Mouse (Mus musculus) forebrain, embryonic 10.5 days (tissue): ENCODE data around the gene Shroom3. TPM values are rescaled to one million over a fixed set of nuclear protein-coding genes. Genes with fewer than 3 reads are reported as not detected.
"Not testable (repeated sequence)": the region's sequence is repeated elsewhere in the genome, so short reads cannot be mapped to it uniquely, and the experiment has no call there.

Experiments
- DNase-seq: peaks from one replicate; pipeline ENCODE4 v3.0.0-alpha.2; 2017; ENCODE audit warnings: low spot score; ENCODE audit errors: extremely low spot score
- H3K27ac ChIP-seq: fragments of 300-500 bp; sonication (generic); 2 replicates; pipeline ENCODE4 v1.5.1; 2016; ENCODE audit warnings: mild to moderate bottlenecking
- H3K27me3 ChIP-seq: fragments of 300-500 bp; sonication (generic); 2 replicates; pipeline ENCODE4 v1.6.1; 2016; ENCODE audit warnings: mild to moderate bottlenecking; ENCODE audit not compliant: poor library complexity, severe bottlenecking
- H3K36me3 ChIP-seq: fragments of 300-500 bp; sonication (generic); replicated peaks from 2 replicates; pipeline ENCODE4 v1.6.1; 2016; ENCODE audit warnings: mild to moderate bottlenecking, moderate library complexity
- H3K4me1 ChIP-seq: fragments of 300-500 bp; sonication (generic); 2 replicates; pipeline ENCODE4 v1.6.1; 2016
- H3K4me3 ChIP-seq: fragments of 300-500 bp; sonication (generic); 2 replicates; pipeline ENCODE4 v1.5.1; 2016; ENCODE audit warnings: mild to moderate bottlenecking, moderate library complexity
- H3K9me3 ChIP-seq: fragments of 300-500 bp; sonication (generic); 2 replicates; pipeline ENCODE4 v1.6.1; 2016; ENCODE audit warnings: mild to moderate bottlenecking, moderate library complexity
- WGBS: fragments of 180-500 bp; shearing (Covaris S2); methylation state at CpG from one replicate; pipeline ENCODE4 v1.1.7; 2016; 5-methylcytosine and 5-hydroxymethylcytosine counted together
- polyA plus RNA-seq: library from polyadenylated mRNA; unstranded; fragments of >200 nt; fragmentation: Nextera tagmentation; extraction: Ambion mirVana; gene quantifications from 2 replicates; pipeline ENCODE4 v1.2.1, GENCODE M21; 2016

Gene Shroom3
- polyA plus RNA-seq, 1 experiment from 2014 or later, result 8.1 TPM

- Histone ChIP-seq H3K4me3 (peak overlapping the region; percentile 88), H3K27ac (peak overlapping the region; percentile 74; the same call in 1 of the 2 replicates), H3K27me3 (no peaks in the 10 kb centered on the region), H3K36me3 (peaks cover 12% of the 10 kb centered on the region), H3K4me1 (peaks cover 86% of the 10 kb centered on the region), H3K9me3 (no peaks in the 10 kb centered on the region)
- DNase-seq, result no peak
- WGBS, result 63% methylated on average over 5 of the region's 5 CpGs
Measured at GRCm38 (mm10) chr5:92900470-92900869, 217.2 kb downstream of the Shroom3 start.

- no peak overlapping the region for H3K27ac ChIP-seq
Measured at GRCm38 (mm10) chr5:92901870-92902269, 218.6 kb downstream of the Shroom3 start.

GRCm38 (mm10) chr5:92905146-92905545 is 221.9 kb downstream of the Shroom3 start:
- peak overlapping the region; percentile 32; the same call in 1 of the 2 replicates for H3K4me3 ChIP-seq
- WGBS, result 41% methylated on average over 9 of the region's 9 CpGs
- peak overlapping the region; percentile 87 for H3K27ac ChIP-seq
- H3K4me1 ChIP-seq, result peaks cover 69% of the 10 kb centered on the region
- H3K27me3 ChIP-seq, result no peaks in the 10 kb centered on the region
- DNase-seq, result no peak
- H3K9me3 ChIP-seq, result peaks cover 15% of the 10 kb centered on the region
- H3K36me3 ChIP-seq, result peaks cover 39% of the 10 kb centered on the region

More at GRCm38 (mm10) chr5:92901870-92902269, 218.6 kb downstream of the Shroom3 start:
- DNase-seq, result no peak
- 74% methylated on average over 7 of the region's 7 CpGs for WGBS
- Histone ChIP-seq H3K36me3 (peaks cover 12% of the 10 kb centered on the region), H3K4me1 (peaks cover 88% of the 10 kb centered on the region), H3K4me3 (no peak overlapping the region), H3K27me3 (no peaks in the 10 kb centered on the region), H3K9me3 (no peaks in the 10 kb centered on the region)

DNA sequence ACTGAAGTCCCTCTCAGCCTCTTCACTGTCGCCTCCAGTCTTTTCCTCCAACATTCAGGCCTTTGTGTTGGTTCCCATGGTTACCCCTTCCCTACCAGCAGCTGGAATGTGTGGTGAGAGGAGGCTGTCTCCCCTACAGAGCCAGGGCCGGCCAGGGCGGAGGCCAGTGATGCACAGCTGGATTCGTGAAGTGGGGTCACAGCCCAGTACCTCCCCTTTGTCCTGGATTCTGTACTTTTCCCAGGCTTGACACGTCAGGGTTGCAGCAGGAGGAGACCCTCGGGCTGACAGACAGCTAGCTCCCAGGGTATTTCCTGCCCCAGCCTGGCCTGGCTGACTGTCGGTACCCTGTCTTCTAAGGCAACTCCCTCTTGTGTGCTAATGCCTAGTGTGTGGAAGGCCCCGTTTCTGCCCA is 222.4 kb downstream of the Shroom3 start:
- peak overlapping the region; percentile 87 for H3K27ac ChIP-seq
- 5% methylated on average over 8 of the region's 8 CpGs for WGBS

GRCm38 (mm10) chr5:92908227-92908626 is 225.0 kb downstream of the Shroom3 start:
- no peaks in the 10 kb centered on the region for H3K27me3 ChIP-seq
- no peak for DNase-seq
- H3K4me1 ChIP-seq, result peaks cover 60% of the 10 kb centered on the region
- 93% methylated on average over 4 of the region's 4 CpGs for WGBS
- H3K4me3 ChIP-seq, result no peak overlapping the region
- no peak overlapping the region for H3K27ac ChIP-seq
- H3K36me3 ChIP-seq, result peaks cover 58% of the 10 kb centered on the region
- H3K9me3 ChIP-seq, result peaks cover 15% of the 10 kb centered on the region

More for the DNA sequence above, 222.4 kb downstream of the Shroom3 start:
- peaks cover 65% of the 10 kb centered on the region for H3K4me1 ChIP-seq
- peak; percentile 90 for DNase-seq
- H3K36me3 ChIP-seq, result peaks cover 43% of the 10 kb centered on the region
- no peaks in the 10 kb centered on the region for H3K27me3 ChIP-seq
- peak overlapping the region; percentile 32 for H3K4me3 ChIP-seq
- H3K9me3 ChIP-seq, result peaks cover 15% of the 10 kb centered on the region

DNA sequence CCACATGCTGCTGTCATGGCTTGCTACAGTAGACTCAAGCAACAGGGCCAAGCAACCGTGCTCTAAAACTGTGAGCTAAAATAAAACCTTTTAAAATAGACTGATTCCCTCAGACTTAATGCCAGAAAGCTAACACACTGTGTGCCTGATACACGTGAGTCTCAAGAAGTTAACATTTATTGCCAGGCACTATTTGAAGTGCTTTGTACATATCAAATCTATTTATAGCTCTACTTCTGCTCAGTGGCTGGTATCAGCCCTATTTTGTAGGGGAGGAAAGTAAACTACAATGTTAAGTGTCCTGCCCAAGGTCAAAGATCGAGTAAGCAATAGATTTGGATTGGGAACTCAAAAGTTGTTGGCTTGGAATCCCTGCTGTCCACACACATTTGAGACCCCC is 227.6 kb downstream of the Shroom3 start:
- peaks cover 15% of the 10 kb centered on the region for H3K9me3 ChIP-seq
- peaks cover 55% of the 10 kb centered on the region for H3K36me3 ChIP-seq
- H3K4me3 ChIP-seq, result no peak overlapping the region
- H3K27me3 ChIP-seq, result no peaks in the 10 kb centered on the region
- H3K4me1 ChIP-seq, result peaks cover 60% of the 10 kb centered on the region
- WGBS, result 95% methylated on average over 3 of the region's 3 CpGs
- no peak for DNase-seq
- H3K27ac ChIP-seq, result no peak overlapping the region

- WGBS, result 34% methylated on average over 10 of the region's 10 CpGs
- H3K27ac ChIP-seq, result 0 out of 2 replicates have a peak overlapping the region, but pooled peaks have one; percentile 13
- DNase-seq, result peak; percentile 52
- peaks cover 36% of the 10 kb centered on the region for H3K36me3 ChIP-seq
- no peaks in the 10 kb centered on the region for H3K9me3 ChIP-seq
- no peak overlapping the region for H3K4me3 ChIP-seq
- H3K27me3 ChIP-seq, result no peaks in the 10 kb centered on the region
- H3K4me1 ChIP-seq, result peaks cover 64% of the 10 kb centered on the region
Measured at GRCm38 (mm10) chr5:92915421-92915820, 232.2 kb downstream of the Shroom3 start.

- 81% methylated on average over 6 of the region's 6 CpGs for WGBS
Measured at GRCm38 (mm10) chr5:92917755-92918154, 234.5 kb downstream of the Shroom3 start.

GRCm38 (mm10) chr5:92918170-92918569 is 234.9 kb downstream of the Shroom3 start:
- H3K4me3 ChIP-seq, result no peak overlapping the region
- peaks cover 55% of the 10 kb centered on the region for H3K4me1 ChIP-seq
- no peaks in the 10 kb centered on the region for H3K27me3 ChIP-seq
- peaks cover 47% of the 10 kb centered on the region for H3K36me3 ChIP-seq
- H3K9me3 ChIP-seq, result no peaks in the 10 kb centered on the region
- peak overlapping the region; percentile 72 for H3K27ac ChIP-seq
- WGBS, result 31% methylated on average over 10 of the region's 10 CpGs
- DNase-seq, result no peak

More at GRCm38 (mm10) chr5:92917755-92918154, 234.5 kb downstream of the Shroom3 start:
- H3K4me3 ChIP-seq, result no peak overlapping the region
- no peaks in the 10 kb centered on the region for H3K27me3 ChIP-seq
- peak overlapping the region; percentile 72 for H3K27ac ChIP-seq
- DNase-seq, result no peak
- H3K36me3 ChIP-seq, result peaks cover 45% of the 10 kb centered on the region
- H3K9me3 ChIP-seq, result no peaks in the 10 kb centered on the region
- H3K4me1 ChIP-seq, result peaks cover 56% of the 10 kb centered on the region

GRCm38 (mm10) chr5:92918866-92919265 is 235.6 kb downstream of the Shroom3 start:
- Histone ChIP-seq H3K36me3 (peaks cover 48% of the 10 kb centered on the region), H3K9me3 (no peaks in the 10 kb centered on the region), H3K4me3 (no peak overlapping the region), H3K27me3 (no peaks in the 10 kb centered on the region), H3K4me1 (peaks cover 50% of the 10 kb centered on the region), H3K27ac (peak overlapping the region; percentile 72)
- 18% methylated on average over 9 of the region's 9 CpGs for WGBS
- DNase-seq, result no peak

- Histone ChIP-seq H3K4me3 (no peak overlapping the region), H3K36me3 (peaks cover 51% of the 10 kb centered on the region), H3K27ac (peak overlapping the region; percentile 72), H3K27me3 (no peaks in the 10 kb centered on the region), H3K4me1 (peaks cover 50% of the 10 kb centered on the region), H3K9me3 (no peaks in the 10 kb centered on the region)
- DNase-seq, result no peak
- WGBS, result 52% methylated on average over 14 of the region's 14 CpGs
Measured at GRCm38 (mm10) chr5:92919390-92919789, 236.2 kb downstream of the Shroom3 start.

DNA sequence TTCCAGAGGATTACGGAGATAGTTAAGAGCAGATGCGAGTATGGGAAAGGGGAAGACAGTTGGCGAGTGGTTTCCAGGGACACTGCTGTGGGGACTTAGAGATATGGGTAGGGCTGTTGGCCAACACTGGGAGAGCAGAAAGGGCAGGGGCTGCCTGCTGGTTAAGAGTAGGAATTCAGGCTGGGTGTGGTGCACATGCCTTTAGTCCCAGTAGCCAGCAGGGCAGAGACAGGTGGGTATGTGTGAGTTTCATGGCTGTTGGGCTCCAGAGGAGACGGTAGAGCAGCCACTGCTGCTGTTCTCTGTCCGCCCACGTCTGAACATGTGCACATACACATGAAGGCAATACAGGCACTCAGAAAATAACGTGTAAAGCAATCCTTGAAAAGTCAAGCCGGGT is 237.7 kb downstream of the Shroom3 start:
- no peak overlapping the region for H3K4me3 ChIP-seq
- H3K27ac ChIP-seq, result no peak overlapping the region
- no peaks in the 10 kb centered on the region for H3K27me3 ChIP-seq
- DNase-seq, result no peak
- H3K4me1 ChIP-seq, result peaks cover 50% of the 10 kb centered on the region
- no peaks in the 10 kb centered on the region for H3K9me3 ChIP-seq
- 89% methylated on average over 8 of the region's 8 CpGs for WGBS
- peaks cover 51% of the 10 kb centered on the region for H3K36me3 ChIP-seq

- Histone ChIP-seq H3K27me3 (no peaks in the 10 kb centered on the region), H3K4me1 (peaks cover 47% of the 10 kb centered on the region), H3K4me3 (no peak overlapping the region), H3K36me3 (peaks cover 55% of the 10 kb centered on the region), H3K27ac (no peak overlapping the region), H3K9me3 (no peaks in the 10 kb centered on the region)
- 82% methylated on average over 8 of the region's 8 CpGs for WGBS
- DNase-seq, result no peak
Measured at GRCm38 (mm10) chr5:92921728-92922127, 238.5 kb downstream of the Shroom3 start.

DNA sequence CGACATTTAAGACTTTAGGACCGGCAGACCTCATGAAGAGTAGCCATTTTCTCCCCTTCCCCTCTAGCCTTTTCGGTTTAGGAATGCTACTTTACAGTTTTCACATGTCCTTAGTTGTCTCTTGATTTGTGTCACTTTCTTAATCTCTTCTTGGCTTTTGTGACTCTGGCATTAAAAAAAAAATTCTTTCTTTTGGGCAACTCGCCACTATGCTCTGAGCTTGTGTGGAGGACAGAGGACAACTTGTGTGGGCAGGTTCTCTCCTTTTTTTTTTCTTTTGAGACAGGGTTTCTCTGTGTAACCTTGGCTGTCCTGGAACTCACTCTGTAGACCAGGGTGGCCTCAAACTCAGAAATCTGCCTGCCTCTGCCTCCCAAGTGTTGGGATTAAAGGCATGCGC is 239.7 kb downstream of the Shroom3 start:
- H3K9me3 ChIP-seq, H3K4me3 ChIP-seq, H3K27me3 ChIP-seq, H3K27ac ChIP-seq, DNase-seq: not testable (repeated sequence)
- WGBS, result 94% methylated on average over 5 of the region's 5 CpGs
- Histone ChIP-seq H3K4me1 (peaks cover 43% of the 10 kb centered on the region), H3K36me3 (peaks cover 65% of the 10 kb centered on the region)
